Mouse (Mus musculus) lung, embryonic 14.5 days (tissue): ENCODE measurements around the gene Pcyt1a. TPM values are rescaled to one million over a fixed set of nuclear protein-coding genes. Genes with fewer than 3 reads are reported as not detected.

Experiments used
- ATAC-seq: fragments of 200-750 bp; cut with Nextera tagmentation; 2 replicates; pipeline ENCODE4 v1.8.0; 2017; ENCODE audit warnings: mild to moderate bottlenecking, moderate TSS enrichment, moderate library complexity; ENCODE audit not compliant: insufficient read depth
- DNase-seq: peaks from one replicate; pipeline ENCODE4 v3.0.0-alpha.2; 2015
- H3K27ac ChIP-seq: fragments of 300-500 bp; sonication (generic); 2 replicates; pipeline ENCODE4 v1.5.1; 2014; ENCODE audit warnings: low read depth, mild to moderate bottlenecking, moderate library complexity
- H3K27me3 ChIP-seq: fragments of 300-500 bp; sonication (generic); 2 replicates; pipeline ENCODE4 v1.6.1; 2014; ENCODE audit warnings: low read length, control low read depth; ENCODE audit not compliant: insufficient read depth
- H3K36me3 ChIP-seq: fragments of 300-500 bp; sonication (generic); 2 replicates; pipeline ENCODE4 v1.6.1; 2014; ENCODE audit warnings: control low read depth; ENCODE audit not compliant: insufficient read depth
- H3K4me1 ChIP-seq: fragments of 300-500 bp; sonication (generic); 2 replicates; pipeline ENCODE4 v1.6.1; 2014; ENCODE audit warnings: antibody characterized with exemption, control low read depth; ENCODE audit not compliant: insufficient read depth
- H3K4me2 ChIP-seq: fragments of 300-500 bp; sonication (generic); 2 replicates; pipeline ENCODE4 v1.6.1; 2014; ENCODE audit warnings: mild to moderate bottlenecking
- H3K4me3 ChIP-seq: fragments of 300-500 bp; sonication (generic); 2 replicates; pipeline ENCODE4 v1.5.1; 2014; ENCODE audit warnings: low read depth, low read length
- H3K9ac ChIP-seq: fragments of 300-500 bp; sonication (generic); 2 replicates; pipeline ENCODE4 v1.6.1; 2014
- H3K9me3 ChIP-seq: fragments of 300-500 bp; sonication (generic); 2 replicates; pipeline ENCODE4 v1.6.1; 2016; ENCODE audit warnings: low read depth, low read length, control low read depth
- CTCF ChIP-seq: IDR thresholded peaks from 2 replicates; pipeline ENCODE4 v1.5.1; 2016; ENCODE audit warnings: antibody characterized with exemption, low read depth
- WGBS: fragments of 180-500 bp; shearing (Covaris S2); extraction: QIAGEN DNeasy Blood & Tissue Kit; methylation state at CpG from one replicate; pipeline ENCODE4 v1.1.7; 2014; 5-methylcytosine and 5-hydroxymethylcytosine counted together
- polyA plus RNA-seq: library from polyadenylated mRNA; unstranded; fragments of >200 nt; fragmentation: Nextera tagmentation; extraction: Ambion mirVana; gene quantifications from 2 replicates; pipeline ENCODE4 v1.2.1, GENCODE M21; 2014

The Pcyt1a gene
- polyA plus RNA-seq, 1 experiment from 2014 or later, result 40.4 TPM

- 30% methylated on average over 9 of the region's 9 CpGs for WGBS
- Histone ChIP-seq H3K9ac (peak overlapping the region; percentile 20; the same call in 1 of the 2 replicates), H3K4me3 (no peak overlapping the region), H3K4me1 (peaks cover 26% of the 10 kb centered on the region), H3K27ac (peak overlapping the region; percentile 90), H3K9me3 (no peaks in the 10 kb centered on the region), H3K4me2 (peak overlapping the region; percentile 18; the same call in 1 of the 2 replicates), H3K36me3 (no peaks in the 10 kb centered on the region), H3K27me3 (no peaks in the 10 kb centered on the region)
- peak; percentile 53 for DNase-seq
- ATAC-seq, result peak; percentile 81
- peak; percentile 25; the same call in 1 of the 2 replicates for TF ChIP-seq CTCF
Measured at GRCm38 (mm10) chr16:32509066-32509942, 78.6 kb downstream of the Pcyt1a start.

DNA sequence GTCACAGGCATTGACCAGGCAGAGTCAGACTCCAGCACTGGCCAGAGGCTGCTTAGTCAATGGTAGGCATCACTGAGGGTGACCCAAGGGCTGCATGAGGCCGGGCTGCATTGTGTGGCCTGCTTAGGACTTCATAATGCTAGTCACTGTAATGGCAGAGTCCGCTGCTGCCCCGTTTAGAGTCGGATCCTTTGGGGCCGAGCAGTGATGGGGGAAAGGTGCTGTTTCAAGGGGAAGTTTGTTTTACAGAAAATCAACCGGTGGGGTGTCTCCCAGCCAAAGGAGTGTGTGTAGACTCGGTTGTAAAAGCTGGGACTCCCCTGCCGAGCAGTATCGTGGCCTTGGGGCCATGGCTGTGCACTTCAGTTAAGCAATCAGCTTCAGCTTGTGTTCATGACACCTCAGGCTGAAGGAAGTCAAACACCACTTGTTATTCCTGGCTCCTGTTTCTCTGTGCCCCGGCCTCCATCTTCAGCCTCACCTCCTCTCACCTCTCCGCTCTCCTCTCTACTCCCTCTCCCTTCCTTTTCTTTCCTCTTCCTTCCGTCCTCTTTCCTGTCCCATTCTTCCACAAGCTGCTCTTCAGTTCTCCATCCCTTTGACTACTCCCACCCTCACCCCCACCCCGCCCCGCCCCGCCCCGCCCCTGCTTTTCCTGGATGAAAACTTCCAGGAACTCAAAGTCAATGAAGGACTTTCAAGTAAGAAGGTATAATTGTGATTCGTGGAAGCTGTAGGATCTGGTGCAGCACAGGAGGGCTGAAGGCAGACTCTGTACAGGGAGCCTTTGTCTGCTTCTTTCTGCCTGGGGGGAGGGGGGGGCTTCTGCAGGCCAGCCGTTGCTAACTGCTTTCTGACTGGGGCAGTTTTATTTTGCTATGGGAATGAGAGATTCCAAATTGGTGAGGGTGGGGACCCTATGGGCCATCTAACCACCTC, 79.9 kb downstream of the Pcyt1a start:
- H3K4me1 ChIP-seq, result peaks cover 26% of the 10 kb centered on the region
- peak overlapping the region; percentile 90 for H3K27ac ChIP-seq

DNA sequence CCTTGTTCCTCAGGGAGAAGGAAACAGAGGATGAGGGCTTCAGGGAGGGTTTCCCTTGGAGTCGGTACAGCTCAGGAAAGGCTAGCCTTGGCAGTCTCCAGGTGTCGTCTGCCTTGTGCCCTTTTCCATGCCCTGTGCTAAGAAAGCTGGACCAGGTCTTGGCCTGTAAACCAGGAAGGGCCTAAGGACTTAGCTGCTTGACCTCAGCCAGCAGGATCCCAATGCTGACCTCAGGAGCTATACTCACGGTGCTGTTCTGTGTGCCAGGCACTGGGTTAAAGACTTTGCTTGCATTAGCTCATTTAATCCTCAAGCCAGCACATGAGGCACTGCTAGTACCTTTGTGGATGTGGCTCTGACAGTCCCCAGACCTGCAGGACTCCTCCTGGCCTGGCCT, 80.6 kb downstream of the Pcyt1a start:
- Histone ChIP-seq H3K27me3 (no peaks in the 10 kb centered on the region), H3K27ac (peak overlapping the region; percentile 34), H3K9me3 (no peaks in the 10 kb centered on the region), H3K9ac (peak overlapping the region; percentile 13; the same call in 1 of the 2 replicates), H3K4me2 (no peak overlapping the region; the same call in 1 of the 2 replicates), H3K36me3 (no peaks in the 10 kb centered on the region), H3K4me1 (peaks cover 26% of the 10 kb centered on the region), H3K4me3 (no peak overlapping the region)
- WGBS, result 59% methylated on average over 3 of the region's 3 CpGs
- no peak for DNase-seq
- no peak for ATAC-seq
- TF ChIP-seq CTCF, result no peak

More for the DNA sequence above, 79.9 kb downstream of the Pcyt1a start:
- Histone ChIP-seq H3K4me3 (no peak overlapping the region), H3K9ac (no peak overlapping the region), H3K36me3 (no peaks in the 10 kb centered on the region), H3K9me3 (no peaks in the 10 kb centered on the region), H3K4me2 (peak overlapping the region; percentile 20; the same call in 1 of the 2 replicates), H3K27me3 (no peaks in the 10 kb centered on the region)
- WGBS, result 49% methylated on average over 18 of the region's 18 CpGs
- DNase-seq, result no peak
- TF ChIP-seq CTCF, result no peak
- no peak for ATAC-seq

- ATAC-seq (no peak), DNase-seq (no peak)
- Histone ChIP-seq H3K27ac (peak overlapping the region; percentile 34), H3K4me1 (peaks cover 26% of the 10 kb centered on the region), H3K4me2 (no peak overlapping the region), H3K36me3 (no peaks in the 10 kb centered on the region), H3K9me3 (no peaks in the 10 kb centered on the region), H3K4me3 (no peak overlapping the region), H3K27me3 (no peaks in the 10 kb centered on the region), H3K9ac (peak overlapping the region; percentile 13; the same call in 1 of the 2 replicates)
- no peak for TF ChIP-seq CTCF
- 81% methylated on average over 8 of the region's 8 CpGs for WGBS
Measured at GRCm38 (mm10) chr16:32511827-32512490, 81.2 kb downstream of the Pcyt1a start.

GRCm38 (mm10) chr16:32512921-32513320, 82.2 kb downstream of the Pcyt1a start:
- peak; percentile 23 for DNase-seq
- 49% methylated on average over 3 of the region's 3 CpGs for WGBS
- peaks cover 26% of the 10 kb centered on the region for H3K4me1 ChIP-seq

GRCm38 (mm10) chr16:32513401-32513800, 82.7 kb downstream of the Pcyt1a start:
- DNase-seq, result no peak
- Histone ChIP-seq H3K9me3 (no peaks in the 10 kb centered on the region), H3K27ac (peak overlapping the region; percentile 90), H3K36me3 (no peaks in the 10 kb centered on the region), H3K4me2 (no peak overlapping the region), H3K27me3 (no peaks in the 10 kb centered on the region), H3K4me3 (no peak overlapping the region), H3K9ac (no peak overlapping the region), H3K4me1 (peaks cover 26% of the 10 kb centered on the region)
- TF ChIP-seq CTCF, result no peak
- WGBS, result 78% methylated on average over 6 of the region's 6 CpGs
- no peak for ATAC-seq

More at GRCm38 (mm10) chr16:32512921-32513320, 82.2 kb downstream of the Pcyt1a start:
- no peak overlapping the region for H3K4me3 ChIP-seq
- H3K9ac ChIP-seq, result no peak overlapping the region
- no peaks in the 10 kb centered on the region for H3K36me3 ChIP-seq
- no peak for TF ChIP-seq CTCF
- peak overlapping the region; percentile 90 for H3K27ac ChIP-seq
- H3K9me3 ChIP-seq, result no peaks in the 10 kb centered on the region
- ATAC-seq, result no peak
- no peak overlapping the region for H3K4me2 ChIP-seq
- H3K27me3 ChIP-seq, result no peaks in the 10 kb centered on the region
